ENCODE assay signal across 16 mouse cellular contexts in genomic region chr2:105586782-105587181, GRCm38 (mm10).
DNase-seq lines count a peak whose midpoint lies in the region; ATAC-seq and TF ChIP-seq lines count a peak whose summit lies in the region.
"Had no signal": no experiment of that assay in that cellular context is flagged by ENCODE, and none has a peak within 500 bp of the region (broad histone marks: within the 10 kb centered on the region; RNA-seq: fewer than 3 reads in every experiment).

No protein-coding gene starts in this region.

- no peak overlapping the region for H3K4me2 ChIP-seq in heart, embryonic 12.5 days
- no peak overlapping the region for H3K4me2 ChIP-seq in neural tube, embryonic 12.5 days (replicated peaks)
- H3K4me2 ChIP-seq in hindbrain, postnatal 0 days (ENCODE audit: low read depth, low read length): no peak overlapping the region
- H3K4me2 ChIP-seq: heart, embryonic 11.5 days had no signal

- H3K4me1 ChIP-seq in heart, embryonic 12.5 days (replicated peaks): 0 out of 2 replicates have a peak, but pooled peaks cover 4% of the 10 kb centered on the region
- peaks cover 6% of the 10 kb centered on the region for H3K4me1 ChIP-seq in neural tube, embryonic 12.5 days
- H3K4me1 ChIP-seq in hindbrain, postnatal 0 days (ENCODE audit: insufficient read depth, low read length): no peaks in the 10 kb centered on the region

- TF ChIP-seq CTCF in hindbrain, postnatal 0 days (IDR thresholded peaks at IDR 0.05; ENCODE audit: low read depth): no peak

- H3K36me3 ChIP-seq in heart, embryonic 12.5 days: no peaks in the 10 kb centered on the region
- no peaks in the 10 kb centered on the region for H3K36me3 ChIP-seq in neural tube, embryonic 12.5 days
- no peaks in the 10 kb centered on the region for H3K36me3 ChIP-seq in hindbrain, postnatal 0 days (ENCODE audit: insufficient read depth, low read length)

- no peak overlapping the region for H3K4me3 ChIP-seq in heart, embryonic 12.5 days
- no peak overlapping the region for H3K4me3 ChIP-seq in neural tube, embryonic 12.5 days
- no peak overlapping the region for H3K4me3 ChIP-seq in hindbrain, postnatal 0 days (ENCODE audit: low read length)
- H3K4me3 ChIP-seq: layer of hippocampus, adult 2 months; myocyte had no signal

- H3K9ac ChIP-seq in heart, embryonic 12.5 days: no peak overlapping the region
- no peak overlapping the region for H3K9ac ChIP-seq in neural tube, embryonic 12.5 days
- no peak overlapping the region for H3K9ac ChIP-seq in hindbrain, postnatal 0 days (replicated peaks; ENCODE audit: low read length)

- 12% methylated on average over 2 of the region's 2 CpGs for WGBS in heart, embryonic 12.5 days
- WGBS in neural tube, embryonic 12.5 days: 23% methylated on average over 2 of the region's 2 CpGs
- WGBS in hindbrain, postnatal 0 days: 12% methylated on average over 2 of the region's 2 CpGs

- no peaks in the 10 kb centered on the region for H3K27me3 ChIP-seq in heart, embryonic 12.5 days (replicated peaks)
- H3K27me3 ChIP-seq in neural tube, embryonic 12.5 days (replicated peaks): no peaks in the 10 kb centered on the region
- no peaks in the 10 kb centered on the region for H3K27me3 ChIP-seq in hindbrain, postnatal 0 days (ENCODE audit: insufficient read depth, low read length)

- no peak for DNase-seq in heart, adult 9 months (ENCODE audit: low spot score in 2 of 2)
- no peak for DNase-seq in neural tube, embryonic 10.5 days (ENCODE audit: extremely low spot score, low spot score)
- DNase-seq in hindbrain, postnatal 0 days (ENCODE audit: low spot score): peak; percentile 48
- DNase-seq in frontal cortex, adult 2 months (ENCODE audit: extremely low spot score in 1 of 2, low spot score in 1 of 2): no peak
- DNase-seq in adrenal gland, adult (ENCODE audit: inconsistent age in 2 of 2, low spot score in 1 of 2): no peak
- DNase-seq: cerebellum, adult 9-10 months; liver; lung, postnatal 14 days; right cerebral cortex, postnatal 14 days; thymus, postnatal 25 days had no signal

- ATAC-seq in heart, embryonic 12.5 days (ENCODE audit: insufficient number of reproducible peaks, low FRiP score): peak; percentile 61; the same call in 1 of the 2 replicates
- ATAC-seq in neural tube, embryonic 12.5 days (ENCODE audit: low FRiP score, low read depth): peak; percentile 74; the same call in 1 of the 2 replicates
- no peak for ATAC-seq in hindbrain, postnatal 0 days
- ATAC-seq: inflammation-experienced regulatory T-cells, adult 6 months had no signal

- no peak overlapping the region for H3K27ac ChIP-seq in heart, embryonic 12.5 days (ENCODE audit: poor library complexity, severe bottlenecking)
- no peak overlapping the region for H3K27ac ChIP-seq in neural tube, embryonic 12.5 days
- H3K27ac ChIP-seq in hindbrain, postnatal 0 days: no peak overlapping the region
- H3K27ac ChIP-seq: layer of hippocampus, adult 2 months had no signal

- no peaks in the 10 kb centered on the region for H3K9me3 ChIP-seq in heart, embryonic 12.5 days (replicated peaks)
- no peaks in the 10 kb centered on the region for H3K9me3 ChIP-seq in neural tube, embryonic 12.5 days
- no peaks in the 10 kb centered on the region for H3K9me3 ChIP-seq in hindbrain, postnatal 0 days (ENCODE audit: low read length)
